Mouse (Mus musculus) MEL-GATA-1-ER (cell line): Measurements from ENCODE around the gene Olfr873.
"Not testable (repeated sequence)": the region's sequence is repeated elsewhere in the genome, so short reads cannot be mapped to it uniquely, and the experiment has no call there.

Experiments used
- DNase-seq: peaks from one replicate; pipeline ENCODE4 v3.0.0-alpha.2; 2012; ENCODE audit warnings: low read depth; ENCODE audit errors: extremely low read depth

The Olfr873 gene

DNA sequence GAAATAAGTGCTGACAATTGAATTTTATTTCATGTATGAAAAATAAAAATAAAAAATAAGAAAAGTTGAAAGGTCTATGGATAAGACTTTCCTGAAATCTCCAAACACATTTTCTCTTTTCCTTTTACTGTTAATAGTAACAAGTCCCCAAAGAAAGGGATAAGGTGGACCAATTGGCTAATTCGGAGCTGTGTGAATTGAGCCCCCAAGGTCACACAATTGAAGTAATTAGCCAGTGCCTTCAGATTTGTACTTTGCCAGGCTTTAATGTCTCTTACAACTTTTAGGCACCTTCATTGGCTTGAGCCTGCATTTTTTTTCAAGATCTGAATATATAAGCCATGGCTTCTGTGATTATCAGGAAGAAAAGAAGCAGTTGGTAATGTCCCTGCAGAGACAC, at the start of gene Olfr873:
Gene Olfr873, plus strand, starts transcription at position 301 of the 400 bp plus-strand sequence.
- no peak for DNase-seq

- DNase-seq = no peak
Measured at GRCm38 (mm10) chr9:20282051-20282450, 16.3 kb upstream of the Olfr873 start, which contains the start of gene Olfr39. Gene Olfr39, plus strand, starts transcription at chr9:20282351.

DNA sequence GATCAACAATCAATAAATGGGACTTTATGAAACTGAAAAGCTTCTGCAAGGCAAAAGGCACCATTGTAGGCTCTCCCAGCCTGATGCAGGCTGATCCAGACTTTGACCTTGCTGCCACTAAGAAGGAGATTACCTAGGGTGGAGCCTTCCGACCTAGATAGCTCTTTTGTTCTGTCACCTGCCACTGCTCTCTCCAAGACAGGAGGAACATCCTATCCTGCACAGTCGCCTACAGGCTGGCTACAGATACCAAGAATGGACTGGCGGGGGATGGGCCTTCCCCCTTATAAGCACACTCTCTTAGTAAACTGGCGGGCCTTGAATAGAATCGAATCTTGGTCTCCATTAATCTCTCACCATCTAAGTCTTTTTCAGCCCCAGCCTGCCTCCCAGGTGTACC, 2.8 kb upstream of the Olfr873 start:
- not testable (repeated sequence) for DNase-seq

DNA sequence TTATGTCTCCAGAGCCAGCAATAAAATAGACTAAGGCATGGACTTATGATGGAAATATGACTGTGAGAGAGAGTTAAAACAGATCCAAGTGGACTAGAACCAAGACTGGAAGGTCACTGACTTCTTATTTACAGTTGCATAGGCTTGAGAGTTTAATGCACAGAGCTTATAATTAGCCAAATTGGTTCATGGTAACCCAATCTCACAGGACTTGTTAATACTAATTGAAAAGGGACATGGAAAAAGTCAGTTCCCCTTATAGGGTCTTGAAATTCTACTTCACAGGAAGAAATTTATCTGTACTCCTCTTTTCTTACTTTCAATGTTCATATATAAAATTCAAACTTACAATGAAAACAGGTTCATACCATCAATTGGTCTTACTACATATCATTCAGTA, 37.7 kb downstream of the Olfr873 start, which contains the start of gene Olfr18:
Gene Olfr18, minus strand, starts transcription at position 101 of the 400 bp plus-strand sequence.
- no peak for DNase-seq

GRCm38 (mm10) chr9:20348501-20348900, 50.2 kb downstream of the Olfr873 start:
- no peak for DNase-seq
